Mouse (Mus musculus): ENCODE measurements around the gene Homer2. TPM values are rescaled to one million over a fixed set of nuclear protein-coding genes. Genes with fewer than 3 reads are reported as not detected.

Homer2 gene
- 0.41 TPM for polyA plus RNA-seq (2017; shearing (Covaris generic))

DNA sequence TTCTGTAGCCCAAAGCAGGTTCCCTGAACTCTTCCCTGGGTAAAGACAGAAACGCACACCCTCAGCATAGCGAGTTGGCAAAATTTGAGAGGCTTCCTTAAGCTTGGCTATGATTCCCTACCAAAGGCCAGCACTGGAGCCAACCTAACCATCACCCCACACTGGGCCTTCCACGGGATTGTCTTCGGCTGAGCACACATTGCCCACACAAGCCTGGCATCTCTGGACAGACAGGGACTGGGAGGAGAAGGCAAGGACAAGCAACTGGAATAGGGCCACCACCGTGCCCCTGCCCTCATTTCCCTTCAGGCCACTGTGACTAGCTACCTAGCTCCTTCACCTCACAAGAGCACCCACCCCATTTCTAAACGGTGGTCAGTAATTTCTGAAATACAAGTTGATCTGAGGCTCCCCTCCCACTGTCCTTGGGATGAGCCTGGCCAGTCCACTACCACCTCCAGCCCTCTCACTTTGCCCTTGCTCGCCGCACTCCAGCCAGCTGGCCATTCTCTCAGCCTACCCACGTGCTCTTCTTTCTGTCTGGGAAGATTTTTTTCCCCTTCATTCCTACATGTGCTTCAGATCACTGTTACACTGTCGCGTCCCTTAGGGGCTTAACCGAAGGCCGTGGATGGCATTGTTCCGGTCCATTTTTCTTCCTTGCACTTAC lies at the start of gene Homer2:
Gene Homer2, minus strand, starts transcription at position 57 of the 670 bp plus-strand sequence.

DNA sequence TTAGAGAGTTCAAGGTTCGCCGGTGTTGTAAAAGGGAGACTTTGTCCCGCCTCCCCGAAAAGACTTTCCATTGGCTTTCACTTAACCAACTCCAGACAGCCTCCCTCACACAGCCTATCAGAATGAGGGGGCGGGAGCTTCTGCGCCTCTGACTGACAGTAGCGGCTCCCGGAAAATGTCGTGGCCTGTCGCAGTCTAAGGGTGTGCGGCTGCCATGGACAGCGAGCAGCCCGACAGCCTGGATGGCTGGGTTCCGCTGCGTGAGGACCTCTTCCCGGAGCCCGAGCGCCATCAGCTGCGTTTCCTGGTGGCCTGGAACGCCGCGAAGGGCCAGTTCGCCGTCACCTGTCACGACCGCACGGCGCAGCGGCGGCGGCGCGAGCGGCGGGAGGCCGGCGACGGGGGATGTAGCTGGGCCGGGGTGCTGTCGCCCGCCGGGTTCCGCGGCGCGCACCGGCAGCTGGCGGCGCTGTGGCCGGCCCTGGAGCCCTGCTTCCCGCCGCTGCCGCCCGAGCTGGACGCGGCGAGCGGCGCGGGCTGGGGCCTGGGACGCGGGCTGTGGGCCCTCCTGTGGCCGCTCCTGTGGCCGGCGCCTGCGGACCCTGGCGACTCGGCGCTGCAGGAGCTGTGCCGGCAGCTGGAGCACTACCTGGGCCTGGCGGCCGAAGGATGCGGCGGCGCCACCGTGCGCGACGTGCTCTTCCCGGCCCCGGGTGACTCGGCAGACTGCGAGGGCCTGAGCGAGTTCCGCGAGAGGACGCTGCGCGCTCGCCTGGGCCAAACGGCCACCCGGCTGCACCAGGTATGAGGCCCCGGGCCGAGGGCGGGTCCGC lies 136.0 kb downstream of the Homer2 start, which contains the start of gene Whamm:
Gene Whamm, plus strand, starts transcription at position 159 of the 833 bp plus-strand sequence.

GRCm38 (mm10) chr7:81566892-81567291 lies 140.4 kb downstream of the Homer2 start, which contains the start of gene Fsd2:
Gene Fsd2, minus strand, starts transcription at chr7:81566944.

Other genes starting within 250 kb of the Homer2 start
- gene Ap3b2, start 213.6 kb downstream of the Homer2 start, polyA plus RNA-seq (2017; shearing (Covaris generic)): not detected
- not detected for gene BC048679, start 209.2 kb downstream of the Homer2 start, polyA plus RNA-seq (2017; shearing (Covaris generic))
- 4.8 TPM for gene Fsd2, start 140.6 kb downstream of the Homer2 start, polyA plus RNA-seq (2017; shearing (Covaris generic))
- gene Whamm, start 136.3 kb downstream of the Homer2 start, polyA plus RNA-seq (2017; shearing (Covaris generic)): 41.6 TPM
- 148 TPM for gene Ramac, start 55.4 kb upstream of the Homer2 start, polyA plus RNA-seq (2017; shearing (Covaris generic))
- gene 3110040N11Rik, start 82.0 kb upstream of the Homer2 start, polyA plus RNA-seq (2017; shearing (Covaris generic)): 63.6 TPM
- 116 TPM for gene Btbd1, start 121.9 kb upstream of the Homer2 start, polyA plus RNA-seq (2017; shearing (Covaris generic))
- not detected for gene Gm10160, start 148.3 kb upstream of the Homer2 start, polyA plus RNA-seq (2017; shearing (Covaris generic))
- 14.4 TPM for gene Tm6sf1, start 151.5 kb upstream of the Homer2 start, polyA plus RNA-seq (2017; shearing (Covaris generic))
- gene Hdgfl3, start 226.9 kb upstream of the Homer2 start, polyA plus RNA-seq (2017; shearing (Covaris generic)): 15.8 TPM